Mouse (Mus musculus) ES-E14 (cell line): ENCODE measurements around the gene Rdh5.

Experiments
- MAFK ChIP-seq: IDR thresholded peaks from 2 replicates; pipeline ENCODE4 v1.6.1; 2014; ENCODE audit warnings: mild to moderate bottlenecking, low read depth, low read length, inconsistent platforms; ENCODE audit not compliant: insufficient read depth
- ZC3H11A ChIP-seq: IDR thresholded peaks from 2 replicates; pipeline ENCODE4 v1.6.1; 2012; ENCODE audit warnings: low read depth, mild to moderate bottlenecking, inconsistent platforms, low read length, borderline replicate concordance

DNA sequence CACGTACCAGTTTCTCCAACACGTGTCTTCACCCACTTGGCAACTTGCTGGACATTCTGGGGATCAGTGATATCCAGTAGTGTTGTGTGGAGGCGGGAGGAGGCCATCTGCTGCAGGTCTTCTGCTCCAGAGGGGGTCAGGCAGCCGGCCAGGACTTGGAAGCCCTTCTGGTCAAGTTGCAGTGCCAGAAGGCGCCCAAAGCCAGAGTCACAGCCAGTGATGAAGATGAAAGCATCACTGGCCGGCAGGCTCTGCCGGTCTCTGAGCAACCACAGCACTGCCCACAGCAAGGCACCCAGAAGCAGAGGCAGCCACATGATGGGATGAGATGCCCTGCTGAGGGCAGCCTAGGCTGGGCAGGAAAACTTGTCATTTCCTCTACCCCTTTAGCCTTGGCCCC lies 4.4 kb downstream of the Rdh5 start:
- TF ChIP-seq ZC3H11A (no peak), MAFK (no peak)
